Mouse (Mus musculus) spleen, adult 2 months (tissue): Measurements from ENCODE around the gene Asb4.

Experiments
- CTCF ChIP-seq: fragments of 200-500 bp; IDR thresholded peaks from 2 replicates; pipeline ENCODE4 v1.5.1; 2011; ENCODE audit warnings: mild to moderate bottlenecking, inconsistent platforms; ENCODE audit not compliant: insufficient read depth, insufficient read length, insufficient replicate concordance; ENCODE audit errors: extremely low read depth
- POLR2A ChIP-seq: fragments of 200-500 bp; IDR thresholded peaks from 2 replicates; pipeline ENCODE4 v1.6.1; 2011; ENCODE audit warnings: low read depth, low read length, inconsistent platforms

DNA sequence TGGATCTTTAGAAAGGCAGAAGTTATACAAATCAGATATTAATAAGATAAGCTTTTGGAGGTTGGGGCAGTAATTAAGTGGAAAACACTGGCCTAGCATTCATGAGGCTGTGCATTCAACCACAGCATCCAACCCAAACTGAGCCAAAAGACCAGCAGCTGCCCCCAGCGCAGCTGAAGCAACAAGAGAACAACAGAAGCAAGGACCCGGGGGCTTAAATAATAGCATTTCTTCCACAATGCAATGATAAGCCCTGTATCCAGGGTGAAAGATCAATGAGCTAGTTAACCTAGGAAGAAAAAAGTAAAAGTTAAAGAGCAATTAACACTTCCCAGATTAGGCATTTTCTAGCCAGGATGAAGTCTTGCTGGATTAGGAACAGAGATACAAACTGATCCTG lies 4.2 kb downstream of the Asb4 start:
- TF ChIP-seq POLR2A (no peak), CTCF (no peak)
